Mouse (Mus musculus) adrenal gland, postnatal 4 days (tissue): Measurements from ENCODE around the gene Stac2. TPM values are rescaled to one million over a fixed set of nuclear protein-coding genes. Genes with fewer than 3 reads are reported as not detected.

ENCODE experiments used
- DNase-seq, 2 experiments: peaks; one replicate each; pipeline ENCODE4 v3.0.0; 2021 to 2022; ENCODE audit warnings: low spot score in 2 of 2, mixed read lengths in 2 of 2
- total RNA-seq, 2 experiments: library from RNA; stranded (reverse); gene quantifications; 2 replicates each; pipeline ENCODE4 v1.2.3; 2021

The Stac2 gene
- total RNA-seq, 2 experiments from 2014 or later = 4.1 to 4.8 TPM

DNA sequence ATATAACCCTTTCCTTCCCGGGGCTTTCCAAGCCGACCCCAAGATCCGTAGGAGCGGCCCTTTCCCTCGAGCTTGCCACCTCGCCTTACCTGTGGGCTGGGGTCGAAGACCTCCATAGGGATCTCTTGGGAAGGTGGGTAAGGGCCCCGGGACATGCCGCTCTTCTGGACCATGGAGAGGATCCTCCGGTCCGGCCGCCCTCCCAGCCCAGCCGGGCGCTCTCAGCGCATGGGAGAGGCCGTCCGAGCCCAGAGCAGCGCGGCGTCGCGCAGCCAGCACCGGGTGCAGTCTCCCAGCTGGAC, 31.1 kb downstream of the Stac2 start:
- DNase-seq = no peak

DNA sequence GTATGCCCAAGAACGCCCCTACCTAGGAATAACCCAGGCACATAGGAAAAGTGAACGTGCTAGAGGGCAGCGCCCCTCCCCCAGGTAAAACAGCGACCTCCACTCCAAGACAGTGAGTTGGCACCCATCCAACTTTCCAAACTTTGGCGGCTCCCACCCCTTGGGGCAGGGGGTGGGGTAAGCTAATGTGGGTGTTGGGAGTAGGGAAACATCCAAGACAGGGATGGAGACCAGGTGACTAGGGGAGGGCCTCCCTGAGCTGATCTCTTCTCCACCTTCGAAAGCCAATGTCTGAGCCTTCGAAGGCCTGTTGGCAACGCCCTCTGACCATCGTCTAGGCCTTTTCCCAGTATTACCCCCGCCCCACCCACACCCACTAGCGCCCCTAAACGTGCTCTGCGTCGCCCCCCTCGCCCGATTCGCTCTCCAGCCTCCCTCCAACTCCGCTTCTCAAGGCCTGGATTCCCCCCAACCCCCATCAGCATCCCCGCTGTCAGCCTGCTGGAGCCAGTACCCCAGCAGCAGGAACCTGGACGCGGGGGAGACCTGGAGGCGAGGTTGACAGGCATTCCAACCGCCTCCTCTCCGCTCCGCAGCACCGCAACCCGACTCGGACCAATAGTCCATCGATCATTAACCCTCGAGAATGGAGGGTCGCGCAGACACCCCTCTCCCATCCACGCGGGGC, 31.6 kb downstream of the Stac2 start:
- no peak for DNase-seq

DNA sequence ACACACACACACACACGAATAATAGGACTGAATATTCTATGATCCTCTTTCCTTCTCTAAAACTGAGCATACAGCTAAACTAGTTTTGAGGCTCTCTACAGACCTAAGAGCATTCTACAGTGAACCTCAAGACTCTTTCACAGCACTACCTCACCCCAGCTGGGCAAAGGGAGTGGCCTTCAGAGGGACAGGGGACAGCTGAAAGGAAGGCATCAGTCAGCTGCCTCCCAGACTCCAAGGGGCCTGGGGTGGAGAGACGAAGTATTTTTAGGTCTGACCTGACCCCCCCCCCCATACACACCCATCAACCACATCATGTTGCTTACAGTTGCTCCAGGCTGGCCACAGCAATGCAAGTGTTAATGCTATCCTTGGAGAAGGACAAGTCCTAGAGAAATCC, 32.1 kb downstream of the Stac2 start:
- no peak for DNase-seq

DNA sequence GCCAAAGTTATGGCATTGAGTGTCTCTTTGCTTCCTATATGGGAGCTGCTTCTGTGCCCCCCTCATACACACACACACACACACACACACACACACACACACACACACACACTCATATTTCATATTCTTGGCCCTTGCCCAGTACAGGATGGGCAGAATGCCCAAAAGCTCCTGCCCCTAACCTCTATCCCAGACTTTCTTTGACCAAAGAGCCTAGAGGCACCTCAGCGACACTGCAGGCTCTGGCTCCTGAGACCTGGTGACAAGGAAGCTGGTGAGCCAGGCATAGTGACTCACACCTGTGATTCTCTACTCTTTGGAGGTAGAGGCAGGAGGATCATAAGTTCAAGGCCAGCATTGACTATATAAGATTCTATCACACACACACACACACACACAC, 32.6 kb downstream of the Stac2 start:
- DNase-seq = no peak

DNA sequence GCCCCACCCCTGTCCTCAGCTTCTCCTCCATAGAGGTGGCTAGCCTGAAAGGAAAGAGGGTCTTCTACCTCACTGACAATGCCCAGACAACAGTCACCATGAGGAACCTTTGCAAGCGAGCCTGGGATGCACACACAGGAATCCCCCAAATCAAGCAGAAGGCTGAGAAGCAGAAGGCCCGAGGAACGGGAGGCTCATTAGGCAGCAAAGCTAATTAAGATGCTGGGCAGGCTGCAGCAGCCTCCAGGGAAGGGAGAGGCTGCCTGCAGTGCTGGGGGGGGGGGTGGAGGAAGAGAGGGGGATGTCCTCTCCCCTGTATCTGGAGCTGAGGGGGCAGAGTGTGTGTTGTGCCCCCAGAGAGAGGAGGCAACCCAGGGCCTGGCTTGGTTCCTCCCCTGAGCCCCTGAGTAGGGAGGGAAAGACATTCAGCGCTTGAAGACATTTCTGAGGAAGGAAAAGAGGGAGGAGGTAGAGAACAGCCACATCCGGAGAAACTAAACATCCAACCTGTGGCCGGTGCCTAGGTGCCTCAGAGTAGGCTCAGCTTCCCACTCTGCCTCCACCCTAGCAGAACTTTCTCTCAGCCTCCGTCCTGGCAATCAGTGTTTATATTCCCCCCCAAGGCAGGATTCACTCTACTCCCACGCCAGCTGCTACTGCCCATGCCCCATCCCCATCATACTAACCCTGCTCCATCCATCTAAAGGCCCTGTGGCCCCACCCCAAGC, 33.2 kb downstream of the Stac2 start:
- DNase-seq = no peak

DNA sequence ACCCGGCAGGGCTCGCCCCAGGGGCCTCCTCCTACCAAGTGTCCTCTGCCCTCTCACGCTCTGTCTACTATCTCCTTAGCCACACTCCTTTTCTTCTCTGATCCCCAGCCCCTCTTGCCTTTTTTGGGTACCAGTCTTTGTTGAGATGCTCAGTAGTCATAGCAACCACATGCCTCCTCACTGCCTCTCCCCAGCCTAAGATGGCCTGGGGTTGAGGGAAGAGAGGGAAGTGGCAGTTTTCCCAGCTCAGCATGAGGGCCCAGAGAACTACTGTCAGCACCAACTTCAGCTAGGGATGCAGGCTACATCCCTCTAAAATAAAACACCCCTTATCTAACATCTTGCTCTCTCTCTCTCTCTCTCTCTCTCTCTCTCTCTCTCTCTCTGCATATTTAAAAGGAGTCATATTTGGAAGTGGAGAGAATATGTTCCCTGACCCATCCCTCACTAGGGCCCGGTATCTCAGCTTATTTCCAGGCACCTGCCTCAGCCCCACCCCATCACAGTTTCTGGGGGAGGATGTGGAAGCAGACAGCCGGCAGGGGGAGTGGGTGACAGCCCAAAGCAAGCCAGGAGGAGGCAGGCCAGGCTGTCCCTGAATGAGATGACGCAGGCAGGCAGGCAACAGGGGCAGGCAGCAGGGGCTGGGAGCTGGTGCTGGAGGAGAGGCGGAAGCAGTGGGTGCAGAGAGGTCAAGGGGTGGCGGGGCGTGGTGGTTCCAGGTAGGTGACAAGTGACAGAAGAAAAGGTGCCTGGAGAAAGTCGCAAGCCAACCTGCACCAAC, 34.2 kb downstream of the Stac2 start:
- DNase-seq = no peak

DNA sequence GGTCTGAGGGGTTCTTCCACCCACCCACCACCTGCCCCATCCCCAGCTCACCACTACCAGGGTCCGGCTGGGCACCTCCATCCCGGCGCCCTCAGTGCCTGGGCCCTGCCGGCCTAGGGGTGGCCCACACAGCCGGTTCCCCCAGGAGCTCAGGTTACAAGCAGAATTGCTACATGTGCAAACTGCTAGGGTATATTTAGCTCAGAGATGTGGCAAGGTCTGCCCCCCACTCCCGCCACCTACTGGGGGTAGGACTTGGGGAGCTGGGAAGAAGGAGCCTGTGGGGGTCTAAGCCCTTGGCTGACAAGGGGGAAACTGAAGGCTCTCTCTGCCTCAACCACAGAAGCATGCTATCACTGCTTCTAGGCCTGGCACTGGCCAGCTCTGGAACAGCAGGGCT, 35.0 kb downstream of the Stac2 start:
- DNase-seq = no peak

DNA sequence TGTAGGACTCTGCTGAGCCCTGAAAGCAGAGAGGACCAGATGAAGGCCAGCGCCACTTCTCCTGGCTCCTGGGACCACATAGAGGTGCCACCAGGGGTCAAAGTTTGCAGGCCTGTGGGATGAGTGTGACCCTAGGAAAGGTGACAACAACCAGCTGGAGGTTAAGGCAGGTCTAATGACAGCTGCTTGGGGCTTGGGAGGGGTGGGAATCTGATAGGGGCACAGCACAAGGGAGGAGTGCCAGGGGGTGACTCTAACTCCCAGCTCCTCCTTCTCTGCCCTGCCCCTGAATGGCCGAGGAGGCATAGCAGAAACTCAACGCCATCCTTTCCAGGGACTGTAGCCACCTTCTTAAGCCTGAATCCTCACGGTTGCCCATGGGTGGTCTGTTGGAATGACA, 36.4 kb downstream of the Stac2 start:
- DNase-seq = no peak

DNA sequence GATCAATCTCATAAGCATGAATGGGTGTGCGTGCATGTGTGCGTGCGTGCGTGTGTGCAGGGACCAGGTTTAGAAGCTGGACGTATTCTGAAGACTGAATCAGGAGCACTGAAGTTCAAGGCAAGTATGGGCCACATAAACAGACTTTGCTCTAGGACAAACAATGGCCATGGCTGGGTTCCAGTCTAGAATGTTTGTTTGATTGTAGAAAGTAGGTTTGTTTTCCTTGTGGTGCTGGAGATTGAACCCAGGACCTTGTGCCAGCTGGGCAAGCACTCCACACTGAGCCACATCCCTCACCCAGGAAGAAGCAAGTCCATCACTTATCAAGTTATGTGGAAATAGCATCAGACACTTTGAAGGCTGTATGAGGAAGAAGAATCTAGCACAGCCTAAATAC, 37.1 kb downstream of the Stac2 start:
- no peak for DNase-seq

DNA sequence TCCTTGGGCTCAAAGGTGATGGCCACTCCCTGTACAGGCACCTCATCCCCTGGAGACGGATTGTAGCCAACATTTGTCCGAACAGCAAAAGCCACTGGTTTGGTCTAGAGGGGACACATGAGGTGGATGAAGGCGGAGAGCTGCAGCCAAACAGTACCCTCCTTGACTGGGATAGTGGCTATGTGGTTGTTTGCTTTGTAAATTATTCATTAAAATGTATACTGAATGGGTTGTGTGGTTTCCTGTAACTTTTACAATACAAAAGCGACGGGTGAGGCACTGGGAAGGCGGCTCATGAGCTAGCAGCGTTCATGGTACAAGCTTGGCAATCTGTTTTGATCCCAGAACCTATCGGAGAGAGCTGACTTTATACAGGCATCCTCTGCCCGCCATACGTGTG, 40.4 kb downstream of the Stac2 start:
- DNase-seq = no peak

DNA sequence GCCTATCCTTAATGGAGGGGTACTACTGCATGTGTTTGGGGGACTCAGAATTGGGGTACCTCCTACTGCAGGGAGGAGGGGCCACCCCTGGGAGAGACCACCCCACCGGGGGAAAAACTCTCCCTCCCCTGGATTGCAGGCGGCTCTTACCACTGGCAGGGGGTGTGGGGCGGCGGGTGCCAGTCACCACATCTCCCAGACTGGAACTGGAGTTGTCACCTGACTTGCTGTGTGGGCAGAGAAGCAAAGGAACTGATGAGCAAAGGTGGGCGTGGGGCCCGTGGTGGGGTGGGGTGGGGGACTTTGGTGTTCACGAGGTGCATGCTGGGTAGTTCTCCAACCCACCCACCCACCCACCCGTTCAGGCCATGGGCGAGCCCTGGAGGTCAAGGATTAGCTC, 41.5 kb downstream of the Stac2 start:
- no peak for DNase-seq

DNA sequence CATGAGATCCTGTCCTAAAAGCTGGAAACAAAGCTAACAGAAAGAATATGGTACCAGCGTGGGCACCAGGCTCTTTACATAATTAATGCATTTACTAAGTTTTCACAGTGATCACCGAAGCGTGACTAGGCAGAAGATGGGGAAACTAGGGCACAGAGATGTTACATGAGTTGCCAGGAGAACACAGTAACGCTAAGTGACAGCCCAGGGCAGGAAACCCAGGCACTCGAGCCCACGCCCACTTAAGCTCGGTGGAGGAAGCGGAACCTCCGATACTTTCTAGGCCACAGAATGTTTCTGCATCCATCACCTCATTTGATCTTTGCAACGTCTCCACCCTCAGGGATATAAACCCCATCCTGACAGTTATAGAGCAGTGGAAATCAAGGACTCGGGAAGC, 45.2 kb downstream of the Stac2 start:
- no peak for DNase-seq

DNA sequence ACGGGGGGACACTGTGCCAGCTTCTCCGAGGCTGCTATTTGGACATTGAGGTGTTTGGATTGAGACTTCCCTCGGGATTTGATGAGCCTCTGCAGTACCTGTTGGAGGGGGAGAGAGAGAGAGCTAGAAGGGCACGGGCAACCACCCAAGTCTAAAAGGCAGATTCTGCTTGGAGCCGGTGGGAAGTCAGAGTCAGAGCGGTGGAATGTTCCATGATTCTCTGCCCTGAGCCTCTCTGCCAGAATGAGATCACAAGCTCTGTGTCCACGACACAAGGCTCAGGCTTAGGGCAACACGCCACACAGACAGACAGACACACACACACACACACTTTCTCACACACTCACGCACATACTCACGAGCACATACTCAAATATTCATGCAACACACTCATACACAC, 47.6 kb downstream of the Stac2 start:
- no peak for DNase-seq

DNA sequence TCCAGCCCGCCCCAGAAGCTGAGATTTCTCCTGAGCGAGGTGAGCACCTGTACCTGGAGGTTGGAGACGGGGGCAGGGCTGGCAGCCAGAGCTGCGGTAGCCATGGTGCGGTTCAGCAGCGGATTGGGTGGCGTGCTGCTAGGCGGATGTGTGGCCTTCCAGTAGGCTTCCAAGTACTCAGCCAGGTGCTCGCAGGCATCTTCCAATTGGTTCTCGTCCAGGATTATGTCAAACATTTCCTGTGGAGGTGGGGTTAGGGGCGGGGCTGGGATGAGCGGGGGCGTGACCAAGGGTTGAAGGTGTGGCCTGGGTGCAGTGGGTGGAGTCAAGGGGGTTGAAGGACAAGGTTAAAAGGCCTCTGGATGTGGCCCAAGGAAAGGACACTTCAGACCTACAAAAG, 48.2 kb downstream of the Stac2 start:
- no peak for DNase-seq

DNA sequence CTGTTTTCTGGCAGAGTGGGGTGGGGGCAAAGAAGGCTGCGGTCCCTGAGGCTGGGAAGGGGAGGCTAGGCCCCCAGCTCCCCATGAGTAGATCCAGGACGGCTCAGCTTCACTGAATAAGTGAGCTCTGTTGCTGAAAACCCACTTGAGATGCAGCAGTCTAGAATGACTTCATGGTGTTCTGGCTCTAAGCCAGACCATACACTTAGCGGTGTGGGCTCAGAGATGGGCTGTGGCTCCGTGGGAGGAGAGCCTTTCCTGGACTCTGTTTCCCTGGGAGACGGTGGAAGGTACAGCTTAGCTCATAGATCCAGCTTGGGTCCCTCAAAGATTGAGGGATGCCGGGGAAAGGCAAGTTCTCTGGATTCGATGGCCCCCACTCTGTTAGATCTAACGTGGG, 49.1 kb downstream of the Stac2 start:
- DNase-seq = no peak

DNA sequence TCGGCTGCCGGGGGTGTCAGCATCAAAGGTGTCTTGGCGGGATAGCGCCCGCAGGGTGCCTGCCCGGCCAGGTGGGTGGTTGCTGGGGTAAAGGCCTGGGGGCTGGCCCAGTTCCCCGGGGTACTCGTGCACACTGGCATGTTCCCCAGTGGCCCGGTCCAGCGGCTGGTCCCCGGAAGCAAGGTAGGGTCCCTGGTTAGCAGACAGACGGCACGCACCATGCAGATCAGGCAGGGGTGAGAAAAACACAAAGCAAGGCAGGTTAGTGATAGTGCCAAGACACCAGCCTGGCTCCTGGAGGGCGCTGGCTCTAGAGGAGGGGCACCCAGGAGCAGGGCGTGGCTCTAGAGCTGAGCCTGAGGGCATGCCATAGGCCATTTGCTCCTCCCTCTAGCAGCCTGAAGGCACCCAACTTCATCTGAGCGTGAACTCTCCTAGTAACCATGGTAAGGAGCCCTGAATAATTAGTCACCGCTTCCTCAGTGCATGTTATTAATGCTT, 50.0 kb downstream of the Stac2 start:
- no peak for DNase-seq

DNA sequence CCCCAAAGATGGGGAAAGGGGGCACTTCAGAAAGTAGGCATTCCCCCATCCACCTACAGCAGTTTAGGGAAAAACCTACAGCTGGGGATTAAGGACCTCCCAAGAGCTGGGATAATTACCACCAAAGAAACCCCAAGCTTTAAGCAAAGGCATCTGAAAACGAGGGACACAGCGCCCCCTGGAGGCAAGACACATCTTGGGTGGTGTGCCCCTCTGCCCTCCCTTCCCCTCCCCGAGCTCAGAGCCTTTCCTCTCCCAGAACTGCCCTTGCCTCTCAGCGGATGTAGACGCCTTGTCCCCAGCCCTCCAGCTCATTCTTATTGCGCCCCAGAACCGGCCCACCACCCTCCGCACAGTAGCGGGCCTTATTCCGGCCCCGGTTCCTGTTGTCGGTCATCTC, 50.6 kb downstream of the Stac2 start:
- DNase-seq = peak; percentile 61 to 70

DNA sequence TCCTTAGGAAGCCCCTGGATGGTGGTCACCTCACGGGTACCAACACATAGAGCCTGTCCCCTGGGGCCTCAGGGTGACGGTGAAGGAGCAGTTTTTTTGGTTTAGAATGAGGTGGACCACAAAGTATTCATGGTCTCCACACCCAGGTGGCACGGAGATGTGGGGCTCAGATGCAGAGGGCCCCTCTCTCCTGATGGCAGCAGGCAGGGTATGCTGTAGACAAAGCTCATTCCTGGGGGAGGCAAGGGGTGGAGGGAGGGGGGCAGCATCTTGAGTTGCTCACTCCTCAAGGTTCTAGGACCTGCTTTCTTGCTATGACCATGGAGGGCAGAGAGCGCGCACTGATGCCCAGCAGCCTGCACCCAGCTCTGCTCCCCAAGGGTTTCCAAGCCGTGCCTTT, 51.3 kb downstream of the Stac2 start:
- no peak for DNase-seq

DNA sequence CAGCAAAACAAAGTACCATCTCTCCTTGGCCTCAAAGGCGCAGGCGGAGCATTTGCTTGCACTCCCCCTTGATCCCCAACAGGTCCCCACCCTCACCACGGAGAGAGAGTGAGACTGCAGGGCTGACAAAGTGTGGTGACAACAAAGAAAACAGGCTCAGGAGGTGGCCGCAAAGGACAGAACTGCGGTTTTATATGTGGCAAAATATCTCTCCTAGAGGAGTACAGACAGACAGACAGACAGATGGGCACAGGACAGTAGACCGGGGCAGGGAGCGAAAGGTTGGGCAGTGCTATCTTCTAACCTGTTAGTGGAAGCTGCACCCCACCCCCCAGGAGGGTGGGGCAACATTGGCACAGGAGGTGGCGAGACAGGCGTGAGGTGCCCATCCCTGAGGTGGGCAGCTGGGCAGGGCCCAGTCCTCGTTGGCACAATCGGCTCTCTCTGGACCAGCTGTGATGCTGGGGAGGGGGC, 51.9 kb downstream of the Stac2 start:
- DNase-seq = no peak

DNA sequence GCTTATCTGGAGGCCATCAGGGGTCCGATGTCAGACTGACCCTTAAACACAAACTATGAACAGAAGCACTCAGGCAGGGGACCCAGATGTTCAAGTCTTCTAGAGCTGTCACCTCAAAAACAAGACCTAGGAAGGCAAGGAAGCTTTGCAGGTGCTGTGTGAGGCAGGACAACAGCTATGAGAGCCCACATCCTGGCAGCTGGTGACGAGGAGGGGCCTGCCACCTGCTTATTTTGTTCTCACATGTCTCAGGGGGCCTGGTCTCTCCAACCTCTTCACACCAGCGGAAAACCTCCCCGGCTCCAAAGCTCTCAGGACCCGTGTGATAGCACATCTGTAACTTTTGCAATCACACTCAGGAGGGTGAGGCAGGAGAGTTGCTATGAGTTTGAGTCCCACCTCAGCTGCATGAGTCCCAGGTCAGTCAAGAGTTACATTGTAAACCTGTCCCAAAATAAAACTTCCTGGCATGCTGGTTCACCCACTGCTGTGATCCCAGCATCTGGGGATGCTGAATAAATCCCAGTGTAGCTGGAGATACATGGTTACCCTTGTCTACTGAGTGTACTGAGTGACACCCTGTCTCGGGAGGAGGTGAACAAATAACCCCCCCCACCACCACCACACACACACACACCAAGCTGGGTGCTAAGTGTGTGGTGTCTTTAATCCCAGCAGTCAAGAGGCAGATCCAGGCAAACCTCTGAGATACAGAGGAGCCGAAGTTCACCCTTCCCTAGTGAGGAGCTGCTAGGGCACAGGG, 52.7 kb downstream of the Stac2 start:
- DNase-seq = no peak

DNA sequence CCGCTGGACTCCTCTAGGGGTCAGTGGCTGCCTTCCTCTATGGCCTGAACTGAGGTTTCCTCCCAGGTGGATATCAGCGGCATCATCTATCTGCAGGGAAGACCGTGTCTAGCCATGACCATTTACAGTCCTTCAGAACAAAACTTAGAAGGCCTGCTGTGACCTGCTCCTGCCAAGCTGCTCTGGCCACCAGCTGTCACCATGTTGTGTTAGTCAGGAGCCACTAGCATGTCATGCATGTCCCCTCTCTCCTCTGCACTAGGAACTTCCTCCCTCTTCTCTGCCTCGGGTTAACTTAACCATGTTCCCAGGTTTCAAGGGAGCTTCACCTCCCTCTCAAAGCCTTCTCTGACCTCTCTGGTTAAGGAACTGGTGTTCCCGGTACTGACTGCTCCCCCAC, 53.5 kb downstream of the Stac2 start:
- no peak for DNase-seq
